Mouse (Mus musculus): ENCODE data around the gene Mpped2.

DNA sequence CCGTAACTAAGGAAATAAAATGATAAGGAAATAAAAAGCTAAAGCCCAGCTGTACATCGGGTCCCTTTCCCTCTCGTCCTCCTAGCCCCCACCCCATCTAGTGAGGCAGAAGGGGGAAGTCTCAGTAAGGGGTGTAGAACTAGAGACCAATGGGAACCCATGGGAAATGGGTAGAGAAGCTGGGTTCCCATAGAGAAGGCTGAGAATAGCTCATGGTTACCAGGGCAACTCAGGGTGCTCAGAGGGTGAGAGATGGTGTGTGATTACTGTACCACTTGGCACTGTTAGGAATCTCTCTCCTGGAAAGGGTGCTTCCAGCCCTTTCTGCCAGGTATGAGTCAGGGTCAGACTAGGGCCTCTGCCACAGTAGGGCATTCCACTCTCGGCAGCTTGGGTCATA lies 54.3 kb downstream of the Mpped2 start:
- no peak for TF ChIP-seq CTCF (IDR thresholded peaks at IDR 0.05; ENCODE audit: low read depth)
- TF ChIP-seq EP300 (IDR thresholded peaks at IDR 0.05; ENCODE audit: low read depth), result no peak

All from liver, postnatal 0 days (tissue).